Mouse (Mus musculus): ENCODE data around the gene Btbd9.
"Not testable (repeated sequence)": the region's sequence is repeated elsewhere in the genome, so short reads cannot be mapped to it uniquely, and the experiment has no call there.

Gene Btbd9

DNA sequence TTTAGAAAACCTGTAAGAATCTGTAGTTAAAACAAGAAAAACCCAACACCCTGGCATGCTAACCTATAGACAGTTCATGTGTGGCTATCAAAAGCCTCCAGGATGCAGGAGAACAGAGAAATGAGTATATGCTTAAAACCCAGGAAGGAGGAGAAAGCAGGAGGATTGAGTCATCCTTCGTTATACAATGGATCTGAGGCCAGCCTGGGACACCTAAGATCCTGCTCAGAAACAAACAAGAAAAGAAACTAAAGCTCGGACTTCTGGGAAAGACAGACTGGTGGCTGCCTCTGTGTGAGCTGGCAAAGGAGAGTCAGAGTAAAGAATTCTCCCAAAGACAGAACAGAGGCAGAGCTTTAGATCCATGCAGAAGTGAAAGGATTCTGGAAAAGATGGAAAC lies 17.7 kb downstream of the Btbd9 start:
- DNase-seq (ENCODE audit: low spot score), result no peak

DNA sequence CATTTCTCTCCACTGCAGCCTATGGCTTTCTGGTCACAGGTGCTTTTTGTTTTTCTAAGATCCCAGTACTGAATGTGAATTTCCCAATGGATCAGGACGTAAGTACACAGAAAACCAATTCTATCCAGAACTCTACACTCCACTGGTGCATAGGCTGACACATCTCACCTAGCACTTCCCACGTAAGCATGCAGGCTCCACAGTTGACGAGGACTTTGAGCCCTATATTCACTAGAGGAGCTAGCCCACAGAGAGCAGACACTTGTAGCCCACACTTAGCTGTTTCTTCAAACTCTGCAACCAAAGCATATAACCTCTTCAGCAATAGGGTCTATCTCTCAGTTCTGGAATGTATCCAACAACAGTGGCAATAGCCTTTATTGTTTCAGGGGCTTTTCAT lies 19.8 kb downstream of the Btbd9 start:
- DNase-seq (ENCODE audit: low spot score), result no peak

- DNase-seq (ENCODE audit: low spot score), result no peak
Measured at GRCm38 (mm10) chr17:30553027-30553937, 23.0 kb downstream of the Btbd9 start.

DNA sequence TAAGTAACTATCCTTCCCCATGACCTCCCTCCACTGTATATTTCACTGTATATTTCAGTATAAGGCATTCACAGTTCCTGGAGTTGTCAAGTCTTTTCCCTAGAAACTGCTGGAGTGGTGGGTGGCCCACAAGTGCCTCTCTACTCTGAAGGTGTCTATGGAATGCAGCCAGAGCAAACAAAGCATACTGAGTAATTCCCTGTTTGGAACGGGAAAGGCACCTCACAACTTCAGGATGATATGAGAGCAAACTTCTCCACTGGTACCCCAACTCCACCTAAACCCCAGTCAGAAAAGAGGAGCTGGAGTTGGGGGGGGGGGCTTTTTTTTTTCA lies 25.5 kb downstream of the Btbd9 start:
- no peak for DNase-seq (ENCODE audit: low spot score)

DNA sequence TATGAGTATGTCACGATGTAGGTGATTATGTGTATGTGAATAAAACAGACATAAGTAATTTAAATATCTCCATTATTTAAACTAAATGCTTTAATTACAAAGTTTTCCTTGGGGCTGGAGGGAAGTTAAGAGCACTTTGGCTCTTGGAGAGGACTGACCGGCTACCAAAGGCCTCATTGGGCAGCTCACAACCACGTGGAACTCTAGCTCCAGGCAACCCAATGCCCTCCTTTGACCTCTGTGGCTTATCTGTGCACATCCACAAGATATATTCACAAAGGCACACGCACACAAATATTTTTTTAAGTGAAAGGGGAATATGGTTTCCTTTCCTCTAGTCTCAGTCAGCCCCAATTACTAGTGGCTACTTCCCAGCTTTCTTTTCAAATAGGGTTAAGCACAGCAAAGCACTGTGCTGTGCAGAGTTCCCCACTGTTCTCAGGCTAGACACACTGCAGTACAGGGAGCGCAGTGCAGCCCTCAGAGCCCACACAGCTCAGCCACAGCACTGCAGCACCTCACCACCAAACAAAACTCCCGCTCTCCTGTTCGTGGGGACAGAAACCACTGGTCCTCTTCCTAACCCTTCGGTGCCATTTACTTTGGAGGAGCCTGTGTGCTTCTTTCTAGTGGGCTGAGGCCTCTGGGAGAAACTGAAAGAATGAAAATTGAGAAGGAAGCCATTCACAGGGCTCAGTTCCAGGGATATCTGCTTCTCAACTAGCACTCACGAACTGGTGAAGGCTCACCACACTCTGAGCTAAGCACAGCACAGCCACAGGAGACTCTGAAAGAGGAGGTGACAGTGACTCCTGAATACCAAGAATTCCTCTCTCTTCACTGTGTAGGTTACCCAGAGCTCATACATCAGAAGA lies 26.2 kb downstream of the Btbd9 start:
- no peak for DNase-seq (ENCODE audit: low spot score)

DNA sequence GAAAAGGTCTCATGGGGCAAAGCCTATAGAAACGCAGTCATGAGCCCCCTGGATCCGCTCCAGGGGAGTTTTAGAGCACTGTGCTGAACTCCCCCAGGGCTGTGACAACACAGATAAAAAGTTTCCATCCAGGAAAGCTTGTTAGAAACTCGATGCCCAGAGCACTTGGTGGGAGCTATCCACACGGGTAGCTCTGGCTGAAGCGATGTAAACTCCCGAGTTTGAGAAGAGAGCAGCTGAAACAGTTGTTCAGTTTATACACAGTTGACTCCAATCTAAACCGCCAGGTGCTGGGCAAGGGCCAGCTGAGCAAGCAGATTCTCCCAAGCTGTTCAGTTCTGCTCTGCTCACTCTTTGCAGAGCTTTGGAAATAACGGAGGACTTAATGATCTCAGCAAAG lies 37.2 kb downstream of the Btbd9 start:
- no peak for DNase-seq (ENCODE audit: low spot score)

- no peak for DNase-seq (ENCODE audit: low spot score)
Measured at GRCm38 (mm10) chr17:30536651-30537050, 39.6 kb downstream of the Btbd9 start.

- DNase-seq (ENCODE audit: low spot score), result no peak
Measured at GRCm38 (mm10) chr17:30533098-30533497, 43.2 kb downstream of the Btbd9 start.

- no peak for DNase-seq (ENCODE audit: low spot score)
Measured at GRCm38 (mm10) chr17:30530542-30530940, 45.7 kb downstream of the Btbd9 start.

DNA sequence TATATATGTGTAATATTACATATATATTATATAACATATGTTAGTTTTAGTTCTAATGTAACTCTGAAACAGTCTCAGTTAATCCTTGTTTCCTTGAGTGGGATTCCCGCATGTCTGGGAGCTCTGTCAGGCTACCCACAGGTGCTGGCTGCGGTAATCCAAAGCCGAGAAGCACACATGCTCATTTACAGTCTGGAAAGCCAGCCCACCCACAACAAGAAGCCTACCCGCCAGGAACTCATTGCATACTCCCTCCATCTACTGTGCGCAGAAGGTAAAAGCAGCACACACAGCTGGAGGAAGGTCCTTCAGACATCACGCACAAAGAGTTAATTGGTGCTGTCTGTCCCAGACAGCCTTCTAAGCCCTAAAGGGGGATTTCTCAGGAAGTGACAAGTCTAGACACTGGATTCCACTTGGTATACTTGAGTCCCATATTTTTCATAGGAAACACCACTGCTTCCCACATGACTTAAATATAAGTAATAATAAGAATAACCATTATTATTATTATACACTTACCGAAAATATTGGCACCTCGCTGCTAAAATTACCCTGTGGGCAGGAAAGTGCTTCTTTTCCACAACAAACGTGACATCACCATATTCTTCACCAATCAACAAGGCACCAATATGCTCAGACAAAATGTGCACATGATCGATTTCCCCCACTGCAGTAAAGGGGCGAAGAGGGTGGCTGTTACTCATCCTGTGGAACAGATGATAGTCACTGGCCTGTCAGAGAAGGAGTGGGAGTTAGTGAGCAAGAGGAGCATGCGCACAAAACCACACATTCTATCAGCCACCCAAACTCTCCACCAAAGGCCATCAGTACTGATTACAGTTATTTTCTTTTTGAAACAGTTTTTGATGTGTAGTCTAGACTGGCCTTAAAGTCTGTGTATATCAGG lies 46.4 kb downstream of the Btbd9 start:
- no peak for DNase-seq (ENCODE audit: low spot score)

DNA sequence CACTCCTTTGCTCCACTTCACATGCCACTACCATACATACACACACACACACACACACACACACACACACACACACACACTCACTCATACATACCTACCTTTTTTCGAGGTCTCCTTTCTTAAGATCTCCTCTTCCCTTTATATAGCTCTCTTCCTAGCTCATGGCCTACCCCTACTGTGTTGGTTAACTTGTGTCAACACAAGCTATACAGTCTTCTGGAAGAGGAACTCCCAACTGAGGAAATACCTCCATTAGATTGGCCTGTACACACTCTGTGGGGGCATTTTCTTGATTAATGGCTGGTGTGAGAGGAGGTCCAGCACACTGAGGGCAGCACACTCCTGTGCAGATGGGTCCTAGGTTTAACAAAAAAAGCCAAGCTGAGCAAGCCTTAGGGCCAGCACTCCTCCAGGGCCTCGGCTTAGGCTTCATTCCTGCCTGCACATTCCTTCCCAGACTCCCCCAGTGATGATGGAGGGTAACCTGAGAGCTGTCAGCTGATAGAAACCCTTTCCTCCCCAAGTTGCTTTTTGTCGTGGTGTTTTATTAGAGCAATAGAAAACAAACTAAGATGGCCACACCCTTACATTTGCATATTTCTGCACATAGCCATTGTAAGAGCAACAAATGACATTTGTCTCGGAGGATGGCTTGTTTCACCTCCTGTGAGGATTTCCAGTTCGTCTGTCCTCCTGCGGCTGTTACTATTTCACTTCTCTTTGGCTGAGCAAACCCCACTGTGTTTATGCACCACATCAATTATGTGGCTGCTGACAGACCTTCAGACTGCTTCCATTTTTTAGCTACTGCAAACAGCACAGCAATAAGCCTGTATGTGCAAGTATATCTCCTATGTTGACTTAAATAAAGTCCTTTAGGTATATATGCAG lies 50.6 kb downstream of the Btbd9 start:
- DNase-seq (ENCODE audit: low spot score), result no peak

GRCm38 (mm10) chr17:30524451-30524850 lies 51.8 kb downstream of the Btbd9 start:
- DNase-seq (ENCODE audit: low spot score), result no peak

DNA sequence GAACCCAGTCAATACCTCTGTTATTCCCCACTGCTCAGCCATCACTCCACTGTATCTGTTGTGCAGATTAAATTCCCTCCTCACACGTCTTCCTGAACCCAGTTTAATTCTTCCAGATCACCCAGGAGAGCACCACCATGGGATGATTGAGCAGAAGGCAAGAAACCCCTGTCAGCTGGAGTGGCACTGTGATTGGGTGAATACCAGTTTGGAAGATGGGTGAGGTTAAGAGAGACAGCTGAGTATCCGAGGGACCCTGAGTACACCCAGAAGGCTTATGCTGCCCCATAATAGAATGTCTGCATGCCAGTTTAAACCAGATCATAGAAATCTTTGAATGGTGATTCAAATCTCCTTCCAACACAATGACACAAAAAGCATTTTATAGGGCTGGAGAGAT lies 52.5 kb downstream of the Btbd9 start:
- no peak for DNase-seq (ENCODE audit: low spot score)

DNA sequence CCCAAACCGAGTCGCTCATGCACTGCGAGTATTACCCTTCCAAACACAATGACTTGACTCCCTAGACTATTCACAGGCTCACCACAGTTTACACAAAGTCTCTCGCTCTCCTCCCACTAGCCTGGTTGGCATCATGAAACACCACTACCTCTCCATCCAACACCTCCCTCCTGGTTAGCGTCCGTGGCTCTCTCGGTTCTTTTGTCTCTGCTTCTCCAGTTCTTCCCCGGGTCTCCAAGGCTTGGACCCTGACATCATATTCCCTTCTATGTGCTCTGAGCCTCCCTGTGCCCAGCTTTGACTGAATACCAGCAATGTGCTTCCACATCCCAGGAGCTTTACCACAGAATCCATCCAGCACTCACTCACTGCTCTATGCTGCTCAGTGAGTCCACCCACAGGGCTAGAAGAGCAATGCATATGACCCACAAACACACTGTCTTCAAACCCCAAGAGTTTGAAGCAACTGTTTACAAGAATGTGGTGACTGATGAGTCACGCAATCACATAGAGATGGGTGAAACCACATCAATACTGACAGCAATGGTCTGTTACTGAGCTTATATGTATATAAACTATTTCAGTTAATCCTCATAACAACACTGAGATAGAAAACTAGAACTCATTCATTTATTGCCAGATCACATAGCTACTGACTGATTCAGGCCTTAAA lies 53.7 kb downstream of the Btbd9 start:
- no peak for DNase-seq (ENCODE audit: low spot score)

DNA sequence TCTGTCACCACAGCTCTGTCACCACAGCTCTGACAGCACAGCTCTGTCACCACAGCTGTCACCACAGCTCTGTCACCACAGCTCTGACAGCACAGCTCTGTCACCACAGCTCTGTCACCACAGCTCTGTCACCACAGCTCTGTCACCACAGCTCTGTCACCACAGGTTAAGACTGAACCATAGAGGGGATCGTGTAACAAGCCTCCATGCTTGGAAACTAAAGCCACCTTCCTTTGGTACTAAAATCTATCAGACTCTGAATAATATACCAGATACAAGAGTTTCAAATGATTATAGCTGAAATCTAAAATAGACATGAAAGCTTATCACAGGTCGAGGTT lies 57.1 kb downstream of the Btbd9 start:
- DNase-seq (ENCODE audit: low spot score), result not testable (repeated sequence)

GRCm38 (mm10) chr17:30518431-30519171 lies 57.7 kb downstream of the Btbd9 start:
- no peak for DNase-seq (ENCODE audit: low spot score)

DNA sequence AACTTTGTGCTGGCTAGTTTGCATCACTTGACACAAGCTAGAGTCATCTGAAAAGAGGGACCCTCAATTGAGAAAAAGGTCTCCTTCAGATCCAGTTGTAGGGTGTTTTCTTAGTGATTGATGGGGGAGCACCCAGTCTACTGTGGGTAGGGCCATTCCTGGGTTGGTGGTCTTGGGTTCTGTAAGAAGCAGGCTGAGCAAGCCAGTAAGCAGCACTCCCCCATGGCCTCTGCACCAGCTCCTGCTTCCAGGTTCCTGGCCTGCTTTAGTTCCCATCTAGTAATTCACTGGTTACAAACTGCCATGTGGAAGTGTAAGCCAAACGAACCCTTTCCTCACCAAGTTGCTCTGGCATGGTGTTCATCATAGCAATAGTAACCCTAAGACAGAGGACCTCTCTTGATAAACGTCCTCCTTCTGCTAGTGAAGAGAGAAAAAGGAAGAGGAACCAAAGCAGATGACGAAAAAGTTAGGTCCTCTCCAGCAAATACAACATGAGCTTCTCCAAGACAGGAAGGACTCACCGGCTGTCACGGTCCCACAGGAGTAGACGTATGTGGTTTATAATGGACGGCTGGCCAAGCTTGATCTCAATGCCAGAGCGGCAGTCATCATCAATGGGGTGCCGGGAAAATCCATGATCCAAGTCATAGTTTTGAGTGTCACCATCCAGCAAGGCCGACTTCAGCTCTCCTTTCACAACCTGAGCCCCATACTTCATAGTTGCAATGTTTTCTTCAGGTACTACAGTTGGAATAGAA lies 59.5 kb downstream of the Btbd9 start:
- DNase-seq (ENCODE audit: low spot score), result no peak

DNA sequence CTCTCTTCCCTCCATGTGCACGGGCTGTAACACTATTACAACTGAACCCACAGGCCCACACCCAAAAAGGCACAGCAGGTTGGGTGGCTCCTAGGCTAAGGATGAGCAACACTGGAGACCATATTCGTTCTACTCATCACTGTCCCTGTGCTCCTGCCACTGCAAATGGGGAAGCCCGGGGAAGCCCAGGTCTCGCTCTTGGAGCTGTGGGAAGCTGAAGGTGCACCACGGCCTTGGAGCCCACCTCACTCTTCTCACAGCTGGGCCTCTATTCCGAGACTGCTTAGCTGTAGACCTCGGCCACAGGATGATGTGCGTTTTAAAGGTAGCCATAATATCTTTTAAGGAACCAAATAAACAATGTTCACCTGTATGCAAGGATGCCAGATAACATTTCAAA lies 60.9 kb downstream of the Btbd9 start:
- no peak for DNase-seq (ENCODE audit: low spot score)

DNA sequence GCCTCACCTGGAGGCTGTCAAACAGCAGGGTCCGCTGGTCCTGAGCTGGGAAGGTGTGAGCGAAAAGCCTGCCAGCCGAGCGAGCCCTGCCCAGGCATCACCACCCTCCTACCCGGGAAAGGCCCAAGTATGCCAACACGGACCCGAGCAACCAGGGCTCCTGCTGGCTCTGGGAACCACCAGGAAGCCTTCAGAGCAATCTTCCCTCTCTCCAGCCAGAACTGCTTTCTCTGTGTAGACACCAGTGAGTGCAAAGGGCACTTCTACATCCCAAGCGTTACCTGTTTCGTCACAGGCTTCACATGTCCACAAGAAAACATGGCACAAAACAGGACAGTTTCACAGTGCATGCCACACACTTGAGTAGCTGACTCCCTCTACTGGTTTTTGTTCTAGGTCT lies 63.3 kb downstream of the Btbd9 start:
- no peak for DNase-seq (ENCODE audit: low spot score)

Measured in urinary bladder, postnatal 10 days (tissue).